Mouse (Mus musculus) gastrocnemius, adult 2 months (tissue): Measurements from ENCODE around the gene Tmc2. TPM values are rescaled to one million over a fixed set of nuclear protein-coding genes. Genes with fewer than 3 reads are reported as not detected.

ENCODE experiments used
- DNase-seq: peaks from one replicate; pipeline ENCODE4 v3.0.0; 2022
- H3K27ac ChIP-seq: fragments of 200-600 bp; 2 replicates; pipeline ENCODE4 v1.8.1; 2022; ENCODE audit warnings: mild to moderate bottlenecking
- H3K4me3 ChIP-seq: fragments of 200-600 bp; 2 replicates; pipeline ENCODE4 v1.8.1; 2022; ENCODE audit warnings: mild to moderate bottlenecking, moderate library complexity
- CTCF ChIP-seq: fragments of 200-600 bp; IDR thresholded peaks from 2 replicates; pipeline ENCODE4 v1.8.1; 2022; ENCODE audit warnings: antibody characterized with exemption, mild to moderate bottlenecking, moderate library complexity
- intact Hi-C: fragments of 180-260 bp; cut with DNase I; formaldehyde crosslinking; loops from one replicate; pipeline ENCODE4 v1.15.1; 2025
- total RNA-seq, 2 experiments: library from RNA; stranded (reverse); gene quantifications; 2 replicates each; pipeline ENCODE4 v1.2.3; 2021

The Tmc2 gene
- total RNA-seq, 2 experiments from 2014 or later = not detected

GRCm38 (mm10) chr2:130262398-130262797 lies 67.4 kb downstream of the Tmc2 start:
- no peak for DNase-seq
- Histone ChIP-seq H3K4me3 (no peak overlapping the region), H3K27ac (no peak overlapping the region)
- intact Hi-C loops = no loop called here
- no peak for TF ChIP-seq CTCF

GRCm38 (mm10) chr2:130265520-130265919 lies 70.5 kb downstream of the Tmc2 start:
- intact Hi-C loops = no loop called here
- no peak for DNase-seq
- TF ChIP-seq CTCF = no peak
- Histone ChIP-seq H3K4me3 (no peak overlapping the region), H3K27ac (no peak overlapping the region)

DNA sequence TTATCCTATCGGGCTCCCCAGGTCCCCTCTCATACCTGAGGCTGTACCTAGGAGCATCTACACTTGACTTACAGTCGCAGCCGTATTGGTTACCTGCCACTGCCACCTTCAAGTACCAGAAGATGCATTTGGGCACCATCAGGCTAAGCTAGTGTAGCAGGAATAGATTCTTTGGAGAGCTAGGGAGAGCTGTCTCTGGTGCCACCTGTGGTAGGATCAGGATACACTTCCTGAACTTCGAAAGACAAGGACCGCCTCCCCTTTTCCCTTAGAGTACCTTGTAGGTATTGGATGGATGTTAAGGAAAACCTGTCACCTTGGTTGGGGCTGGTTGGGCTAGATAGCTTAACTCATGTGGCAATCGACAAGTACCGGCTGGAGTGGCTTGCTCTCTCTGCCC lies 73.1 kb downstream of the Tmc2 start:
- Histone ChIP-seq H3K27ac (no peak overlapping the region), H3K4me3 (no peak overlapping the region)
- peak; percentile 12; the same call in 1 of the 2 replicates for TF ChIP-seq CTCF
- intact Hi-C loops = no loop called here
- DNase-seq = no peak

DNA sequence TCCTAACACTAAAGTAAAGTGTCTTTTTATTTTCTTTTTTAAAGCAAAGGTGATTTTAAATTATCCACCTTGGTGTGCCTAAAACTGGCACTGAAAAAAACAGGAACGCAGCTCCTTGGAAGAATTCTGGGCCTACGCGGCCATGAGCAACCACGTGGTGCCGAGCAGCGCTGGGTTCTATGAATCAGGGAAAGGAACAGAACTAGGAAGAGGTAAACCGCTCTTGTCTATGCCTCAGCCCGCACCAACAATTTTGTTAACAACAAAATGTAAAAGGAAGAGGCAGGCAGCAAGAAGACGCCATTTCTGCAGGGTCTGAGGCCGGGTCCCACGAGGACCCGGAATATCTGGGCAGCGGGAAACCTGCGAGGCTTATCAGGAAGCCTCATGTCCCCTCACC lies 78.7 kb downstream of the Tmc2 start:
- H3K27ac ChIP-seq = peak overlapping the region; percentile 95
- intact Hi-C loops = loop anchor here (1.0 to 10.0 kb wide), 3 partner anchors 11 to 469 kb away; partner anchors contain the start of genes Idh3b and Stk35
- no peak for TF ChIP-seq CTCF
- peak; percentile 44 for DNase-seq
- H3K4me3 ChIP-seq = peak overlapping the region; percentile 93

GRCm38 (mm10) chr2:130274149-130274861 lies 79.3 kb downstream of the Tmc2 start, which contains the start of gene Nop56:
TSS of gene Nop56 (plus strand) at chr2:130274430.
- peak; percentile 40 for TF ChIP-seq CTCF
- intact Hi-C loops = loop anchor here (1.0 to 10.0 kb wide), 3 partner anchors 10 to 470 kb away; partner anchors contain the start of genes Idh3b and Stk35
- Histone ChIP-seq H3K27ac (peak within 1 kb of the TSS; percentile 95), H3K4me3 (peak within 1 kb of the TSS; percentile 93)
- DNase-seq = peak; percentile 99

- peak overlapping the region; percentile 93 for H3K4me3 ChIP-seq
- DNase-seq = no peak
- intact Hi-C loops = loop anchor here (1.0 to 10.0 kb wide), 3 partner anchors 9 to 470 kb away; partner anchors contain the start of genes Idh3b and Stk35
- peak overlapping the region; percentile 95 for H3K27ac ChIP-seq
- TF ChIP-seq CTCF = no peak
These were observed 79.9 kb downstream of the Tmc2 start for GRCm38 (mm10) chr2:130274862-130275261.

DNA sequence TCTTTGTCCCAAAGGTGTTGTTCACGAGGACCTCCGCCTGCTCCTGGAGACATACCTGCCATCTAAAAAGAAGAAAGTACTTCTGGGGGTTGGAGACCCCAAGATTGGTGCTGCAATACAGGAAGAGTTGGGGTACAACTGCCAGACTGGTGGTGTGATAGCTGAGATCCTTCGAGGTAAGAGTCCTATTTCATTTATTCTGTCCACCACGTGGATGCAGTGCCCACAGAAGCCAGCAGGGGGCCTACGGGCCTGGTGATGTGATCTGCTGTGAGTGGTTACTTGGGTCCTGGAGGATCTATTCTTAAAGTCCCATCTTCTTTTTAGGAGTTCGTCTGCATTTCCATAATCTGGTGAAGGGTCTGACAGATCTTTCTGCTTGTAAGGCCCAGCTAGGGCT lies 80.7 kb downstream of the Tmc2 start:
- H3K27ac ChIP-seq = no peak overlapping the region
- H3K4me3 ChIP-seq = peak overlapping the region; percentile 93
- peak; percentile 50 for DNase-seq
- peak; percentile 61 for TF ChIP-seq CTCF
- intact Hi-C loops = loop anchor here (10.0 kb wide), 1 partner anchor 471 kb away; the partner anchor contains the start of gene Stk35

- no peak overlapping the region for H3K4me3 ChIP-seq
- no peak for TF ChIP-seq CTCF
- H3K27ac ChIP-seq = no peak overlapping the region
- intact Hi-C loops = loop anchor here (10.0 kb wide), 1 partner anchor 475 kb away; the partner anchor contains the start of gene Stk35
- no peak for DNase-seq
These were observed 84.7 kb downstream of the Tmc2 start for GRCm38 (mm10) chr2:130279600-130280091.

DNA sequence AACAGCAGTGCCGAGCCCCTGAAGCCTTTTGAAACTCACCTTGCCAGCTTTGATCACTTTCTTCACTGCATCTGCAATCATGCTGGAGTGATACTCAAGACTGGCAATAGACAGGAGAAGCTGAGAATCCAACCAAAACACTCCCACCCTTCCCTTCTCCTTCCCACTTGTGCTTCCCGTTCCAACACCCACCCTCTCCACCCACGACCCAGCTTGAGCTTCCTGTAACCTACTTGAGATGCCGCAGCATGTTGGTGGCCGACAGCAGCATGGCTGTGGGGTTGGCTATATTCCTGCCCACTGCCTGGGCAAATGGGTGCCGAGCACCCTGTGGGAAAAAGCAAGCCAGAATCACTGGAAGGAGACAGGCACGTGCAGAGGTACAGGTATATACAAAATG lies 85.2 kb downstream of the Tmc2 start:
- intact Hi-C loops = no loop called here
- no peak for TF ChIP-seq CTCF
- no peak overlapping the region for H3K27ac ChIP-seq
- H3K4me3 ChIP-seq = no peak overlapping the region
- no peak for DNase-seq

DNA sequence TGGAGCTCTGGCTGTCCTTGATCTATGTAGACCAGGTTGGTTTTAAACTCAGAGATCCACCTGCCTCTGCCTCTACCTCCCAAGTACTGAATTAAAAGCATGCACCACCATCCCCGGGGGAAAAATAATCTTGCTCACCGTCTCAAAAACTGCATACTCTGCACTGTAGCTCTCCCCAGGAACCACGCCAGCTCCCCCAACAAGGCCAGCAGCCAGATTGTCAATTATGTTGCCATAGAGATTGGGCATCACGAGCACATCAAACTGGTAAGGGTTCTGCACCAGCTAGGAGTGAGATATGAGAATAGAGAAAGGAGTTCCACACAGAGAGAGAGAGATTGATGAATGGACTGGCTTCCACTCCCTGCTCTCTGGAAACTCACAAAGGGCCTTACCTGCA lies 85.8 kb downstream of the Tmc2 start:
- no peak overlapping the region for H3K27ac ChIP-seq
- intact Hi-C loops = no loop called here
- no peak for DNase-seq
- H3K4me3 ChIP-seq = no peak overlapping the region
- no peak for TF ChIP-seq CTCF

DNA sequence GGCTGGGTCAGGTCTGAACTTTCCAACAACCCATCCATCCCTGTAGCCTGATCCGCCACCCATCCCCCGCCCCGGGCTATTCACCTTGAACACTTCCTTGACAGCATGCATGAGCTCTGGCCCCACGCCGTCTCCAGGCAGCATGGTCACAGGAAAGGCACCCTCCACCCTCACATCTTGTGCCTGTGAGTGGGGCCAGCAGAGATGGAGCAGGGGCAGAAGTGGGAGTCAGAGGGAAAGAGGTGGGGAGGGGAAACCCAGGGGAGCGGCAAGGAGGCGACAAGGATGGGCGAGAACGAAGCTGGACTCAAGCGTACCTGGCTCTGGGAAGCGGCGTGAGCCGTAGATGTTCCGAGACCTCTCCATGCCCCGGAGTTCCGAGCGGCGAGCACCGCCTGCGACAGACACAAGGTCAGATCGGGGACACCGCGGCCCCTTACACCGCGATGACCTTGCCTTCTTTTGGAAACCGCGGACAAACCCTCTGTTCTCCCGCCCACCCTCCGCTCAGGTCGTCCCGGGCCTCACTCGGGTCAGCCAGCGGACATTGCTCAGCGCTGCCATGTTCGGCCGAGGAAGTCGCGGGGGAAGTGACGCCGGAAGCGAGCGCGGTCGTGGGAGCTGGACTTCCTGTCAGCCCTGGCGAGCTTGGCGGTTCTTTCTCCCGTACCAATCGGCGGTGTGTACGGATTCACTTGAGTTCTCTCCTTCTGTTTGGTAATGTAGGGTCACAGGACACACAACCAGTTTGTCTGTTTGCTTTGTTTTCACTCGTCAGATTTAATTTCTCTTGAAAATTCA lies 89.1 kb downstream of the Tmc2 start, which contains the start of gene Idh3b:
TSS of gene Idh3b (minus strand) at position 694 of the 801 bp plus-strand sequence.
- TF ChIP-seq CTCF = no peak
- Histone ChIP-seq H3K27ac (peak within 1 kb of the TSS; percentile 99), H3K4me3 (peak within 1 kb of the TSS; percentile 85)
- peak; percentile 94 for DNase-seq
- intact Hi-C loops = loop anchor here (1.0 to 2.0 kb wide), 2 partner anchors 10 to 105 kb away; partner anchors contain the start of genes Nop56 and Snrpb

GRCm38 (mm10) chr2:130289086-130289485 lies 94.1 kb downstream of the Tmc2 start:
- no peak for TF ChIP-seq CTCF
- intact Hi-C loops = loop anchor here (5.0 kb wide), 1 partner anchor 133 kb away; the partner anchor contains the start of genes Pced1a and Vps16
- DNase-seq = no peak
- H3K27ac ChIP-seq = no peak overlapping the region
- H3K4me3 ChIP-seq = no peak overlapping the region
